Mouse (Mus musculus): ENCODE measurements around the gene Rasa2. TPM values are rescaled to one million over a fixed set of nuclear protein-coding genes. Genes with fewer than 3 reads are reported as not detected.

Rasa2 gene
- total and polyA plus RNA-seq, 3 experiments, result 9.7 to 9.8 (median 9.8) TPM

- dilution Hi-C loops (cut with MboI; ENCODE audit: extremely low pct_ligation_motif_present, extremely low pct_unique_long_range_greater_than_20kb, low sequenced_read_pairs), result no loop called here
- no peak overlapping the region for H3K27ac ChIP-seq (ENCODE audit: insufficient read depth, low read depth)
Measured at GRCm38 (mm10) chr9:96559148-96559547, 72.3 kb downstream of the Rasa2 start.

GRCm38 (mm10) chr9:96558594-96558993 is 72.8 kb downstream of the Rasa2 start:
- dilution Hi-C loops (cut with MboI; ENCODE audit: extremely low pct_ligation_motif_present, extremely low pct_unique_long_range_greater_than_20kb, low sequenced_read_pairs), result no loop called here

More at GRCm38 (mm10) chr9:96559148-96559547, 72.3 kb downstream of the Rasa2 start:
- Histone ChIP-seq H3K36me3 (replicated peaks in 1 of 2; ENCODE audit: control insufficient read depth in 1 of 2, insufficient read depth in 1 of 2, low read length in 1 of 2) (peaks cover 26 to 56% of the 10 kb centered on the region in 2 experiments), H3K9ac (ENCODE audit: insufficient read depth, low read depth) (no peak overlapping the region), H3K9me3 (replicated peaks; ENCODE audit: low read length) (no peaks in the 10 kb centered on the region), H3K79me2 (replicated peaks; ENCODE audit: control insufficient read depth, extremely low read depth, insufficient read depth, poor library complexity, severe bottlenecking) (no peaks in the 10 kb centered on the region), H3K4me2 (ENCODE audit: insufficient read depth, low read depth, poor library complexity, severe bottlenecking) (no peak overlapping the region), H3K27me3 (replicated peaks) (no peaks in the 10 kb centered on the region), H3K4me3 (replicated peaks in 1 of 3; ENCODE audit: low read depth in 2 of 3, low read length in 2 of 3, poor library complexity in 1 of 3) (no peak overlapping the region), H3K4me1 (ENCODE audit: control insufficient read depth in 1 of 2, insufficient read depth in 2 of 2) (no peaks in the 10 kb centered on the region)
- no peak for TF ChIP-seq MAFK (IDR thresholded peaks at IDR 0.05; ENCODE audit: insufficient replicate concordance, low read length)
- DNase-seq (ENCODE audit: extremely low read depth), result no peak
- in situ Hi-C loops (cut with MboI; ENCODE audit: low pct_ligation_motif_present, low pct_unique_long_range_greater_than_20kb, low sequenced_read_pairs), result no loop called here

GRCm38 (mm10) chr9:96554095-96554494 is 77.3 kb downstream of the Rasa2 start:
- Histone ChIP-seq H3K4me3 (replicated peaks in 1 of 3; ENCODE audit: low read depth in 2 of 3, low read length in 2 of 3, poor library complexity in 1 of 3) (no peak overlapping the region), H3K4me2 (ENCODE audit: insufficient read depth, low read depth, poor library complexity, severe bottlenecking) (no peak overlapping the region), H3K4me1 (ENCODE audit: control insufficient read depth in 1 of 2, insufficient read depth in 2 of 2) (no peaks in the 10 kb centered on the region), H3K9ac (ENCODE audit: insufficient read depth, low read depth) (no peak overlapping the region), H3K79me2 (replicated peaks; ENCODE audit: control insufficient read depth, extremely low read depth, insufficient read depth, poor library complexity, severe bottlenecking) (no peaks in the 10 kb centered on the region), H3K36me3 (replicated peaks in 1 of 2; ENCODE audit: control insufficient read depth in 1 of 2, insufficient read depth in 1 of 2, low read length in 1 of 2) (peaks cover 15 to 35% of the 10 kb centered on the region in 2 experiments), H3K9me3 (replicated peaks; ENCODE audit: low read length) (no peaks in the 10 kb centered on the region), H3K27me3 (replicated peaks) (no peaks in the 10 kb centered on the region), H3K27ac (ENCODE audit: insufficient read depth, low read depth) (no peak overlapping the region)
- in situ Hi-C loops (cut with MboI; ENCODE audit: low pct_ligation_motif_present, low pct_unique_long_range_greater_than_20kb, low sequenced_read_pairs) (no loop called here), dilution Hi-C loops (cut with MboI; ENCODE audit: extremely low pct_ligation_motif_present, extremely low pct_unique_long_range_greater_than_20kb, low sequenced_read_pairs) (no loop called here)
- no peak for DNase-seq (ENCODE audit: extremely low read depth)
- TF ChIP-seq CTCF (conservative IDR thresholded peaks at IDR 0.05 in 1 of 2, IDR thresholded peaks at IDR 0.05 in 1 of 2; ENCODE audit: low read depth in 2 of 2, low read length in 2 of 2) (peak in 1 of 2 experiments; percentile 47; a peak in 2 of 4 replicates), ELF1 (IDR thresholded peaks at IDR 0.05; ENCODE audit: low read depth, low read length) (no peak), HCFC1 (IDR thresholded peaks at IDR 0.05; ENCODE audit: low read depth, low read length) (no peak), RAD21 (IDR thresholded peaks at IDR 0.05; ENCODE audit: low read depth, low read length) (peak; percentile 34), MAX (IDR thresholded peaks at IDR 0.05; ENCODE audit: low read length) (no peak), ZNF384 (IDR thresholded peaks at IDR 0.05; ENCODE audit: low read depth, low read length) (no peak), USF1 (IDR thresholded peaks at IDR 0.05; ENCODE audit: low read depth, low read length) (no peak), NRF1 (IDR thresholded peaks at IDR 0.05; ENCODE audit: low read depth, low read length) (no peak), PAX5 (IDR thresholded peaks at IDR 0.05; ENCODE audit: low read length) (no peak)

More at GRCm38 (mm10) chr9:96558594-96558993, 72.8 kb downstream of the Rasa2 start:
- Histone ChIP-seq H3K27me3 (replicated peaks) (no peaks in the 10 kb centered on the region), H3K27ac (ENCODE audit: insufficient read depth, low read depth) (no peak overlapping the region), H3K4me1 (ENCODE audit: control insufficient read depth in 1 of 2, insufficient read depth in 2 of 2) (no peaks in the 10 kb centered on the region), H3K4me3 (replicated peaks in 1 of 3; ENCODE audit: low read depth in 2 of 3, low read length in 2 of 3, poor library complexity in 1 of 3) (no peak overlapping the region), H3K9ac (ENCODE audit: insufficient read depth, low read depth) (no peak overlapping the region), H3K79me2 (replicated peaks; ENCODE audit: control insufficient read depth, extremely low read depth, insufficient read depth, poor library complexity, severe bottlenecking) (no peaks in the 10 kb centered on the region), H3K4me2 (ENCODE audit: insufficient read depth, low read depth, poor library complexity, severe bottlenecking) (no peak overlapping the region), H3K9me3 (replicated peaks; ENCODE audit: low read length) (no peaks in the 10 kb centered on the region), H3K36me3 (replicated peaks in 1 of 2; ENCODE audit: control insufficient read depth in 1 of 2, insufficient read depth in 1 of 2, low read length in 1 of 2) (peaks cover 26 to 51% of the 10 kb centered on the region in 2 experiments)
- TF ChIP-seq NELFE (IDR thresholded peaks at IDR 0.05; ENCODE audit: low read depth, low read length) (no peak), NRF1 (IDR thresholded peaks at IDR 0.05; ENCODE audit: low read depth, low read length) (no peak), SIN3A (IDR thresholded peaks at IDR 0.05; ENCODE audit: low read length) (no peak), EP300 (IDR thresholded peaks at IDR 0.05; ENCODE audit: low read length) (no peak), USF1 (IDR thresholded peaks at IDR 0.05; ENCODE audit: low read depth, low read length) (no peak), MEF2A (IDR thresholded peaks at IDR 0.05; ENCODE audit: borderline replicate concordance, low read depth, low read length) (no peak), RAD21 (IDR thresholded peaks at IDR 0.05; ENCODE audit: low read depth, low read length) (no peak), MAX (IDR thresholded peaks at IDR 0.05; ENCODE audit: low read length) (no peak), ZMIZ1 (IDR thresholded peaks at IDR 0.05; ENCODE audit: low read depth, low read length) (no peak), JUND (conservative IDR thresholded peaks at IDR 0.05; ENCODE audit: low read depth, low read length) (no peak), MXI1 (IDR thresholded peaks at IDR 0.05; ENCODE audit: low read depth, low read length) (no peak), ELF1 (IDR thresholded peaks at IDR 0.05; ENCODE audit: low read depth, low read length) (no peak), GABPA (IDR thresholded peaks at IDR 0.05; ENCODE audit: insufficient replicate concordance, low read depth, low read length) (no peak), SMC3 (IDR thresholded peaks at IDR 0.05; ENCODE audit: low read depth, low read length) (no peak), MAFK (IDR thresholded peaks at IDR 0.05; ENCODE audit: insufficient replicate concordance, low read length) (no peak), MAZ (IDR thresholded peaks at IDR 0.05; ENCODE audit: low read depth, low read length) (no peak), IRF4 (IDR thresholded peaks at IDR 0.05; ENCODE audit: low read depth, low read length) (no peak), POLR2AphosphoS2 (IDR thresholded peaks at IDR 0.05; ENCODE audit: low read depth, low read length) (no peak)
- in situ Hi-C loops (cut with MboI; ENCODE audit: low pct_ligation_motif_present, low pct_unique_long_range_greater_than_20kb, low sequenced_read_pairs), result no loop called here
- no peak for DNase-seq (ENCODE audit: extremely low read depth)
